Mouse (Mus musculus): ENCODE measurements at regions not wholly inside any gene's neighbourhood (a gene's known extent, or its start where the extent isn't known, plus 50 kb on each side); places are given as distances from the start of the nearest gene placed in this dataset.

DNA sequence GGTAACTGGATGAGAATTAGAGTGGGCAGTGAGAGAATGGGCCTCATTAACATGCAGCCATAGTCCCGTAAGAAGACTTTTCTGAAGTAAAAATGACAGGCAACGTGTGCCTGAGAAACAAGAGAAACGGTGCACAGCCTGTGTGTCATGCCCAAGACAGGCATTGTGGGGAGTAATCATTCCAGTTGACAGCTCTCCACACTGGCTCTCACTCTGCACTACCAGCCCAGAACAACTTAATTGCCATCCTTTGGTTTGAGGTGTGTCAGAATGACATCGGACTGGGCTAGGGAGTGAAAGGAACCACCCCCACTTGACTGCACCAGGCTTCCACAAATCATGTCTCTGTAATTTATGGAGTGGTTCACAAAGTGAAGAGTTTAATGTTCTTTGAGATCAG, 1104.9 kb downstream of the Pcdh7 start:
- no peak for DNase-seq (ENCODE audit: low spot score in 2 of 2)

DNA sequence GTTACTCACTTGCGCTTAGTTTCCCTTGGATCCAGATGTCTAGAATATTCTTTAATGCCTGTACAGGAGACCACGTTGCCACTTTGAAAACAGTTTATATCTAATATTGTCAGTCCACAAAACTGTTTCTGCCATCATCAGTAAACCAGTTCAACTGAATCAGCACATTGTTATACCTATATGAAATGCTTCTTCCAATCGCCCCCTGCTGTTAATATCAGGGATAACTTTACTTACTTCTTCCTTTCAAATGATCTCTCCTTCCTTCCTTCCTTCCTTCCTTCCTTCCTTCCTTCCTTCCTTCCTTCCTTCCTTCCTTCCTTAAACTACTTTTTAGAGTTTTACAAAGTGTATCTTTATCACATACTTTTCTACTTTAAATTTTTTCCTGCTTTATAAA, 1108.2 kb downstream of the Pcdh7 start:
- DNase-seq (ENCODE audit: low spot score in 2 of 2) = no peak

DNA sequence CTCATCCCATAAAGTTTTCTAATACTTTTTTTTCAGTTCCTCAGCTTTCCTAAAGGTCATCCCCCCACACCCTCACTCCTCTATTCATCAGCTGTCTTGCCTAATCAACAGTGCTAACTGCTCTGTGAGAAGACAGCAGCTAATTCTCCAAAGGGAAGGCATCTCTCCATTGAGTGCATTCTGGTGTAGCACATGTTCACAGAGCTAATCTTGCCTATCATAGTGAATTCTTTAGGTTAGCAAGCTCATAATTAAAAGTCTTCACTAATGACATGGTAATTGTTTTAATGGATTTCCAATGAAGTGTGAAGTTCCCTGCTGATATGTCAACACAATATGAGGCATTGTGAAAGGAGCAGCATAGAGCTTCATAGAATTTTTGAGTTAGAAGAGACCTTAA, 1129.2 kb downstream of the Pcdh7 start:
- DNase-seq (ENCODE audit: low spot score in 2 of 2) = no peak

DNA sequence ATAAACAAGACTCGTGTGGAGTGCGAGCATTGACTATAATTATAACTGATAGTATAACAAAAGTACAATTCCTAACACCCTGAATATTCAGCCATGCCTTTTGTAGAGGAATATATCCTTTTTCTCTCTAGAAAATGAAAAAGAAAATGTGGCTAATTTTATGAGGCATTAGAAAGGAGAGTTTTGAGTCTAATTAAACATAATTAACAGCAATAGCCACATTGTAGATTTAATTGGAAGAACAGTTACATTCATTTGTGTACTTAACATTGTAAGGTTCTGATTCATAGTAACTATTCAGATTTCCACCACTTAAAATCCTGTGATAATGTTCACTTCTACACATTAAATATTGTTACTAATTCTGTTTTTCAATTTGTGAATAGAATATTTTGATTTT, 1140.2 kb downstream of the Pcdh7 start:
- DNase-seq (ENCODE audit: low spot score in 2 of 2) = no peak

DNA sequence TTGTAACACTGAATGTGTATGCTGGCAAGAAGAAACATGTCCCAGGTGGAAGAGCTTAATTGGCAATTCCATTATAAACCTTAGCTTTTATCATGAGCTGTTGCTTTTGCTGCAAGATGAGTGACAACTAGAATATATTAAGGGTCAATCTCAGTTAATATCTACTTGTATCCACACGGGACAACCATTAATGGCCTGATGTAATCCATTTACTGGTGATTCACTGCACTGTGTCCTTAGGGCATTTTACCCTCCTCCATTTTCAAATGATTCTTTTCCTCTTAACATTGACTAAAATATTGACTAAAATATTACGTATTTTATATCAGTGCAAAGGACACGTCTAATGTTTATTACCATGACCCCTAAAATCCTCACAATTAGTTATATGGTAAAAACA, 1175.7 kb downstream of the Pcdh7 start:
- DNase-seq (ENCODE audit: low spot score in 2 of 2) = no peak

DNA sequence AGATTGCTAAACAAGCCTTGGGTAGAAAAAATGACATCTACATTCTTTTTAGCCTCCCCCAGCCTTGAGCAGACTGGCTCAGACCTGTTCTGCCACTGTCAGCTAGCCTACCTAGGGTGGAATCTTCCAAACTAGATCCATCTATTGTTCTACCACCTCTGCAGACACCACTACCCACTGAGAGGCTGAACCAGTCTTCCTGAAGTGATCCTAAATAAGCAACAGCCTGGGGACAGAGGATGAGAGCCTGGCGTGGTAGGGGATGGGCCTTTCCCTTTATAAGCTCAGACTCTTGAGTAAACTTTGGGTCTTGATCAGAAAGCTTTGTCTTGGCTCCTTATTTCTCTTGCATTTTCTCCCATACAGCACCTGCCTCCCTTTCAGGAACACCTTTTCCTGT, 1223.7 kb downstream of the Pcdh7 start:
- DNase-seq (ENCODE audit: low spot score in 2 of 2) = no peak

DNA sequence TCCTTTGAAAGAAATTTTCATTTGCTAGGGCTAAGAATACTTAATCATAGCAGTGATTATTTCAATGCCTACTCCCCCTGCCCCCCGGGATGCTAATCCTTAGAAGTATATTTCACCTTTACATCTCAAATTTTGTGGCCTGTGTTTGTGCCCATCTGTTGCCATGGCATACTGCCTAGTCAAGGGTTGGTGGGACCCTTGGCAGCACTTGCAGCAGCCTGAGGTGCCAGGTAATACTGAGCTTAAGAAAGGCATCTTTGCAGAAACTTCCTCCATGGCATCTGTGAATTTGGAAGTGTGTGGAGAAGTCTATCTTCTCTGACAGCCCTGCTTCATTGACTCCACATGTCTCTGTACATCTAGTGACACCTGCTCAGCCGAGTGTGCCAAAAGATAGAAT, 1257.5 kb downstream of the Pcdh7 start:
- peak in 1 of 2 experiments; percentile 2 for DNase-seq (ENCODE audit: low spot score in 2 of 2)

DNA sequence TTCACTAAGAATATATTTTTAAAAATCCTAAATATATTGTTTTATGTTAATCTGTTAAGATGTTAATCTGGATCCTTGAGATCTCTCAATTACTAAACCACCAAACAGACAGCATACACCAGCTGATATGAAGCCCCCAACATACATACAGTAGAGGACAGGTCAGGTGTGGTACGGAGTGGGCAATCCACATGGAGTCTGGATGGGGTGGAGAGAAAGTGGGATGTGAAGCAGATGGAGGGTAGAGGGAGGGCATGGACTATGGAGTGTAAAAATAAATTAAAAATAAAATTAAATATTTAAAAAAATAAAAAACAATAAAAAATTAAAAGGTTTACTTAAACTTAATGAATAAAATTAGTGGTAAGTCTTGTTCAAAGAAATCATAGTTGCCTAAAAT, 1270.0 kb downstream of the Pcdh7 start:
- DNase-seq (ENCODE audit: low spot score in 2 of 2) = no peak
